Mouse (Mus musculus) testis, adult 2 months (tissue): ENCODE measurements around the gene Cnn1. TPM values are rescaled to one million over a fixed set of nuclear protein-coding genes. Genes with fewer than 3 reads are reported as not detected.
"Not testable (repeated sequence)": the region's sequence is repeated elsewhere in the genome, so short reads cannot be mapped to it uniquely, and the experiment has no call there.

ENCODE experiments used
- H3K27ac ChIP-seq: fragments of 200-500 bp; 2 replicates; pipeline ENCODE4 v1.5.1; 2012; ENCODE audit warnings: low read depth, low read length; ENCODE audit not compliant: control insufficient read depth, insufficient read depth
- H3K27me3 ChIP-seq: fragments of 200-500 bp; 2 replicates; pipeline ENCODE4 v1.6.1; 2012; ENCODE audit warnings: mild to moderate bottlenecking, low read length, moderate library complexity; ENCODE audit not compliant: control insufficient read depth, insufficient read depth
- H3K36me3 ChIP-seq: fragments of 200-500 bp; 2 replicates; pipeline ENCODE4 v1.6.1; 2012; ENCODE audit warnings: mild to moderate bottlenecking, low read length; ENCODE audit not compliant: control insufficient read depth, insufficient read depth
- H3K4me1 ChIP-seq: fragments of 200-500 bp; 2 replicates; pipeline ENCODE4 v1.6.1; 2012; ENCODE audit warnings: low read length; ENCODE audit not compliant: control insufficient read depth, insufficient read depth
- H3K4me3 ChIP-seq: fragments of 200-500 bp; 2 replicates; pipeline ENCODE4 v1.5.1; 2012; ENCODE audit warnings: low read depth, mild to moderate bottlenecking, low read length, moderate library complexity, mixed read lengths; ENCODE audit not compliant: control insufficient read depth
- CTCF ChIP-seq: fragments of 200-500 bp; IDR thresholded peaks from 2 replicates; pipeline ENCODE4 v1.5.1; 2012; ENCODE audit warnings: low read depth, mild to moderate bottlenecking, inconsistent platforms, low read length, moderate library complexity; ENCODE audit not compliant: control insufficient read depth, insufficient read depth, insufficient replicate concordance
- POLR2A ChIP-seq: fragments of 200-500 bp; IDR thresholded peaks from 2 replicates; pipeline ENCODE4 v1.6.1; 2012; ENCODE audit warnings: low read depth, mild to moderate bottlenecking, inconsistent platforms, low read length, moderate library complexity; ENCODE audit not compliant: control insufficient read depth
- polyA plus RNA-seq: library from polyadenylated mRNA; depleted of rRNA; stranded (reverse); fragments of >200 nt; gene quantifications from 2 replicates; pipeline ENCODE4 v1.2.3, GENCODE M21; 2012

The Cnn1 gene
- polyA plus RNA-seq, 1 experiment = 5.8 TPM

- Histone ChIP-seq H3K27me3 (no peaks in the 10 kb centered on the region), H3K4me3 (no peak overlapping the region), H3K36me3 (peaks cover 8% of the 10 kb centered on the region), H3K4me1 (peaks cover 4% of the 10 kb centered on the region), H3K27ac (no peak overlapping the region)
- TF ChIP-seq POLR2A = no peak
- TF ChIP-seq CTCF = no peak
Measured at GRCm38 (mm10) chr9:22065642-22066041, 33.4 kb upstream of the Cnn1 start.

DNA sequence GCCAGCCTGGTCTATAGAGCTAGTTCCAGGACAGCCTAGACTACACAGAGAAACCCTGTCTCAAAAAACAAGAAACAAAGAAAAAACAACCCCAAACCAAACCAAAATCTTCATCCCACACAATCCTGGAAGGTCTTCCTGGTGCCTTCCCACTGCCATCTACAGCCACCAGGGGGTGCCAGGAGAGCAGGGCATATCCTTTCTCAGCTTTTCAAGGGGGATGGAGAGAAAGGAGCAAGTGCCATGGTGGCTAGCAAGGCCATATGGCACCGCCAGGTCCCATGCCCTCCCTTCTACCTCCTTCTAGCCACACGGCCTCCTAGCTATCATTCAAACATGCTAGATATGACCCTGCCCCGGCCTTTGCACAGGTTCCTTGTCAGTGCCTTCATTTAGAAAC is 32.6 kb upstream of the Cnn1 start:
- H3K4me1 ChIP-seq = peaks cover 4% of the 10 kb centered on the region
- H3K27ac ChIP-seq = no peak overlapping the region
- H3K27me3 ChIP-seq = no peaks in the 10 kb centered on the region
- peaks cover 6% of the 10 kb centered on the region for H3K36me3 ChIP-seq
- no peak for TF ChIP-seq POLR2A
- TF ChIP-seq CTCF = peak; percentile 64; the same call in 1 of the 2 replicates
- H3K4me3 ChIP-seq = no peak overlapping the region

- no peaks in the 10 kb centered on the region for H3K27me3 ChIP-seq
Measured at GRCm38 (mm10) chr9:22067195-22067594, 31.8 kb upstream of the Cnn1 start.

DNA sequence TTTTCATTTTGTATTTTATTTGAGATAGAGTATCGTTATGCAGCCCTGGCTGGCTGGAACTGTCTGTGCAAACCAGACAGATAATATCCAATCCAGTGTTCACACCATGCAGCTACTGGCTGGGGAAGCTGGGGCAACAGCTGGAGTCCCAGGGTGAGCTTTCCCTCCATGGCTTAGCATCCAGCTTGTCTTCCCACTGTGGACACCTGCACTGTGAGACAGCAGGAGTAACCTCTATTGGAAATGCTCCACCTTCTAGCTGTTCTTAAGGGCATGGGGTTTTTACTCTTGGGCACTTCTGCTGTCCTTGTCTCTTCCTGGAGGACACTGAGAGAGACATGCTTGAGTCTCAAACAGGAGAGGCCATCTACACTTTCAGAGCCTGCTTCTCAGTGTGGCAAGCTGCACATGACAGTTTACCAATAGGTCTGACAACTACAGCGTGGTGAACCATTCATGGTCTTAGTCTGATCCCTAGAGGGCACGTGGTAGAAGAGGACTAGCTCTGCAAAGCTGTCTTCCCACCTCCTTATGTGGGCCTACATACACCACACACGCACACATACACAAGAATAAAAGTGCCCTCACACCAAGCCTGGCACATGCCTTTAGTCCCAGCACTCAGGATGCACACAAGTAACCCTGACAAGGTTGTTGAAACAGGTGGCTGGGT is 29.0 kb upstream of the Cnn1 start:
- TF ChIP-seq POLR2A (no peak), CTCF (no peak)
- Histone ChIP-seq H3K27me3 (no peaks in the 10 kb centered on the region), H3K27ac (no peak overlapping the region), H3K4me3 (peak overlapping the region; percentile 83), H3K36me3 (no peaks in the 10 kb centered on the region; the same call in none of the 2 replicates), H3K4me1 (peaks cover 4% of the 10 kb centered on the region)

More at GRCm38 (mm10) chr9:22067195-22067594, 31.8 kb upstream of the Cnn1 start:
- Histone ChIP-seq H3K27ac (no peak overlapping the region), H3K4me1 (peaks cover 4% of the 10 kb centered on the region), H3K4me3 (no peak overlapping the region), H3K36me3 (peaks cover 5% of the 10 kb centered on the region)
- TF ChIP-seq POLR2A (no peak), CTCF (no peak)

DNA sequence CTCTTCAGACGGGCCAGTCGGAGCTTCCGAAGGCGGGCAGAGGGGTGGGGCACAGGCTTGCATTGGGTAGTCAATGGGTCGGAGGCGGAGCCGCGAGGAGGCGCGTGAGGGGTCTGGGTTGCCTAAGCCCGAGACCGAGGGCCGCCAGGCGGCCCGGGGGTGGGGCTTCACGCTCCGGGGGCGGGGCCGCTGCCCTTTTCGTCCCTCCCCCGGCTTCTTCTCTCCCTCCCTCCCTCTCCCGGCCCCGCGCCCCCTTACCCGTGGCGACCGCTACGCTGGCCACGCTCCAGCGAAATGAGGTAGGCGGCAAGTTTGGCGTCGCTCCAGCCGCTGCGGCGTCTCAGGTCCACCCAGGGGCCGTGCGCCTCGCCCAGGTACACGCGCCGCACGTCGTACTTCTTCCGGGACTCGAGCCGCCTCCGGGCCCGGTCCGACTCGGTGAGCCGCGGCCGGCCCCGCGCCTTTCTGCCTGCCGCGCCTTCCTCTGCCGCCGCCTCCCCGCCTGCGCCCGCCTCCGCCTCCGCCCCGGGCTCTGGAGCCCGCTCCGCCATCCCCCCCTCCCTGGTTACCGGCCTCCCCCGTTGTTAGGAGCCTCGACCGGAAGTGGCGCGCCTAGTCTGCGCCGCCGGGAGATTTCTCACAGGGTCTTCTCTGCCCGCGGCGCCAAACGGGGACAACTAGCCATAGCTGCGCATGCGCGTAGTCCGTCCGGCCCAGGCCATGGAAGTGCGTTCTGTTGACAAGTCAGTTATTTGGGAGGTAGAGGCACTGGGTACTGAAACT is 28.0 kb upstream of the Cnn1 start, which contains the start of the genes Gm49318 and Zfp653:
TSS of gene Gm49318 (minus strand) at position 469 of the 783 bp plus-strand sequence.
TSS of gene Zfp653 (minus strand) at position 586 of the 783 bp plus-strand sequence.
- H3K27me3 ChIP-seq = no peaks in the 10 kb centered on the region
- H3K27ac ChIP-seq = peak within 1 kb of the TSS; percentile 76
- H3K4me3 ChIP-seq = peak within 1 kb of the TSS; percentile 83
- H3K36me3 ChIP-seq = no peaks in the 10 kb centered on the region; the same call in none of the 2 replicates
- TF ChIP-seq POLR2A = peak; percentile 86; the same call in 1 of the 2 replicates
- no peak for TF ChIP-seq CTCF
- H3K4me1 ChIP-seq = peaks cover 4% of the 10 kb centered on the region

GRCm38 (mm10) chr9:22072276-22072675 is 26.7 kb upstream of the Cnn1 start:
- TF ChIP-seq POLR2A = no peak
- no peak overlapping the region for H3K27ac ChIP-seq
- peaks cover 4% of the 10 kb centered on the region for H3K4me1 ChIP-seq
- peak overlapping the region; percentile 31 for H3K4me3 ChIP-seq
- no peaks in the 10 kb centered on the region for H3K27me3 ChIP-seq
- H3K36me3 ChIP-seq = no peaks in the 10 kb centered on the region; the same call in none of the 2 replicates

- not testable (repeated sequence) for H3K27ac ChIP-seq, H3K4me3 ChIP-seq, H3K36me3 ChIP-seq, H3K4me1 ChIP-seq, H3K27me3 ChIP-seq
Measured at GRCm38 (mm10) chr9:22075778-22076177, 23.2 kb upstream of the Cnn1 start.
